Mouse (Mus musculus) gastrocnemius, postnatal 14 days (tissue): ENCODE data around the gene Rad17. TPM values are rescaled to one million over a fixed set of nuclear protein-coding genes. Genes with fewer than 3 reads are reported as not detected.
A peak's percentile ranks its signal among the peaks of the same experiment; 100 is the strongest.

ENCODE experiments used
- DNase-seq: peaks from one replicate; pipeline ENCODE4 v3.0.0; 2021; ENCODE audit warnings: mixed read lengths
- intact Hi-C: fragments of 180-260 bp; cut with DNase I; formaldehyde crosslinking; loops from one replicate; pipeline ENCODE4 v1.15.1; 2025; ENCODE audit warnings: low total_unique reads
- long read RNA-seq, 2 experiments: library from polyadenylated mRNA; stranded (forward); transcript quantifications; one replicate each; pipeline ENCODE4 v2.0.0; 2021
- total RNA-seq, 2 experiments: library from RNA; stranded (reverse); gene quantifications; 2 replicates each; pipeline ENCODE4 v1.2.3; 2021

The Rad17 gene
- total RNA-seq = 1 to 10 TPM; 8.3 to 9.0 TPM
- long read RNA-seq, experiment 1, transcript Rad17-202 (17 exons, 2,392 nt) = major isoform, 6 of 10 reads
- long read RNA-seq, experiment 1, partial matches to known transcripts = 2 of 10 reads
- long read RNA-seq, experiment 1, other reads (novel, unspliced or antisense) = 2 of 10 reads
- long read RNA-seq, experiment 2, transcript Rad17-202 (17 exons, 2,392 nt) = major isoform, 10 of 14 reads
- long read RNA-seq, experiment 2, partial matches to known transcripts = 0 of 14 reads
- long read RNA-seq, experiment 2, other reads (novel, unspliced or antisense) = 3 of 14 reads

DNA sequence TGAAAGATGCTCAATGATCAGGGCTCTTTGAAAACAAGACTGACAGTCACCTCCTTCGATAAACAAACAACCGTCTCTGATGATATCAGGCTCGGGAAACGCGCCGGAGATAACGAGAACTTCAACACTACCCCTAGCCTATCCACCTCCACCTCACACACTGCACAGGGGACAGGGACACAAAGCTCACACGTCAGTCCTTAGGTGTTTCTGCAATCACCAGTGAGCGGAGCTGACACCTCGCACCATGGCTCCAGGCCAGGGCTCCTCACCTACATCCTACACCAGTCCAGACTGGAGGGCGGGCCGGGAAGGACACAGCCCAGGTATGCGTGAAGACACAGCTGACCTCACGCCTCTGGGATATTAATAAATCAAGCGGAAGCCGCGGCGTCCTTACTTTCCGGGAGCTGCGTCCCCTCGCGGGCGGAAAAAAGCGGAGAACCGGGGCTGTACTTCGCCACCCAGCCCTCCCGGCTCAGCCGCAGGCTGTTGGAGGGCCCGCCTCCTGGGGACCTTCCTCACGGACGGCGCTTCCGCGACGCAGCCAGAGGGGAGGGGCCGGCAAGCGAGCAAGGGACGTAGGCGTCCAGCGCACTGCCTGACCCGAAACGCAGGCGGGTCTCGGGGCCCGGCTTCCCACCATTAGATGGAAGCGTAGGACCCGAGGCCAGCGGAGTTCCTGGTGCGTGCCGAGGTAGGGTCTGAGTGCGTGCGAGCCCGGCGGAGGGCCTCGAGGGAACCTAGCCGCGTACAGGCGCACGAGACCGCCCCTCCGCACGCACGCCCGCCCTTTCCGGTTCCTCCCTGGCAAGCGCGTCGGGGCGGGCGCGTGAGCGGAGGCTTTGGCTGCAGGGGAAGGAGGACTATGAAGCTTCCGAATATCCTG is at the start of gene Rad17, which contains the start of gene Ak6:
Rad17 (minus strand) TSS at position 502 of the 889 bp plus-strand sequence.
Ak6 (plus strand) TSS at position 430 of the 889 bp plus-strand sequence.
- DNase-seq = peak; percentile 95

DNA sequence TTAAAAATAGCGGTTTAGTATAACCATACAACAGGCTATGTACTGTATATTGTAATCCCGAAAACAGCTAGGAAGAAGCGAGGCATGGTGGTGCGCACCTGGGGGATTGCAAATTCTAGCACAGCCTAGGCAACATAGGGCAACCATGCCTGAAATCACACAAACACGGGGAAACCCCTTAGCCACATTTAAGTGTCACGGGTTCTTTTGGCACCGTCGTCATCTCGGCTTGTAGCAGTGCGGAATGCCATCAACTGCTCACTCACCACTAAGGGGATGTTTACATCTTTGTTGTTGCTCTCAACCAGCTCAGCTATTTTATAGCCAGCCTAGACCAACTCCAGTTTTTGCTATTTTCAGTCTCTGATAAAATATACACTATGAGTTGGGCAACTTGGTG is 48.0 kb upstream of the Rad17 start:
- DNase-seq = no peak
- intact Hi-C loops = no loop called here

More for the DNA sequence above, at the start of gene Rad17, which contains the start of gene Ak6:
- intact Hi-C loops = no loop called here

DNA sequence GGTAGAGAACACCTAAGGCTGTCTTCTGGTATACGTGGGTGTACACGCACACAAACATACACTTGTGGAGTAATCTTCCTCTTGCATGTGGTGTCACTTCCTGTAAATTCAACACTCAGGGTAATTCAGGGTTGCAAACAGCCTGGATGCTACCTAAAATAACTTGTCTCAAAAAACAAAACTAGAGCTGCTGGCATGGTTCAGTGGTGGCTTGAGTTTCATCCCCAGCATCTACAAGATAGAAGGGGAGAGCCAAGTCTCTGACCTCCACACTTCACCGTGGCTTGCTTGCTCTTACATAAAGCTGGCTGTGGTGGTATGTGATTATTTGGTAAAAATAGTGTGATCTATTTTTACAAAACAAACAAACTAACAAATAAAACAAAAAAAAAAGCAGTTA is 46.7 kb upstream of the Rad17 start:
- peak; percentile 9 for DNase-seq
- intact Hi-C loops = no loop called here

DNA sequence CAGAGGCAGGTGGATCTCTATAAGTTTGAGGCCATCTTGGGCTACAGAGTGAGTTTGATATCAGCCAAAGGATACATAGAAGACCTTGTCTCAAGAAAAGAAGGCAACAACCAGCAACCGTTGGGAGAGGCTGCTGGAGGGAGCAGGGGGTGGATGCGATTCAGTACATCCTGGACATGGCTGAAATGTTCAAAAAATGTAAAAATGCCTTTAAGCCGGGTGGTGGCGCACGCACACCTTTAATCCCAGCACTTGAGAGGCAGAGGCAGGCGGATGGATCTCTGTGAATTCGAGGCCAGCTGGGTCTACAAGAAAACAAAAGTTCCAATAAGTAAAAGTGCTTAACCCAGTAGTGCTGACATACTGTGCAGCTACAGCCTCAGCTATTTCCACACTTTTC is 36.7 kb upstream of the Rad17 start:
- no peak for DNase-seq
- intact Hi-C loops = no loop called here

DNA sequence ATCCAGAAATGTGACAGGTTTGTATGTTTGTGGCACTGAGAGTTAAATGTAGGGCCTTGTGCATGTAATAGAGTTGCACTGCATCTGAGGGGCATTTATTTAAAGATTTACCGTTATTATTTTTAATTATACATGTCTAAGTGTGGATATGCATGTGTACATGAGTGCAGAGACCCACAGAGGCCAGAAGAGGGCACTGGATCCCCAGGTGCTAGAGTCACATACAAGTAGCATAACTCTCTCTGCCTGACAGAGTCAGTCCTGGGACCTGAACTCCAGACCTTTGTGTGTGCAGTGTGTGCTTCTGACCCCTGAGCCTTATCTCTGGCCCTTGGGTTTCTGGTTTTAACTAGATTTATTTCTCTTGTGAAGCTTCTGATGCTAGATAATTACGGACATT is 33.5 kb upstream of the Rad17 start:
- no peak for DNase-seq
- intact Hi-C loops = no loop called here

DNA sequence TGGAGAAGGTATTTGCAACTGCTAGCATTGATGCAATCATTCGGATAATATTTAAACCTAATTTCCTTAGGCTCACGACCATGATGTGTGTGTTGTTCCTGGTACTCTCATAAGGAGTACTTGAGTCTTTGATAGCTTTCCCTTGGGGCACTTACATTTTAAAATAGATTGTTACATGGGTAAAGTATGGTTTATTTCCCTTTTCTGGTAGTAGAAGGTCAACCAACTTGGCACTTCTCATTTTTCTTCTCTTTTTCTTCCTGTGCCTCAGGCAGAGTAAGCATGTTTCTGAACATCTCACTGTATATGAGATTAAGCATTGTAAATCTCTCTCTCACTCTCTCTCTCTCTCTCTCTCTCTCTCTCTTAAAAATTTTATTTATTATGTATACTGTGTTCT is 32.0 kb upstream of the Rad17 start:
- DNase-seq = no peak
- intact Hi-C loops = no loop called here

DNA sequence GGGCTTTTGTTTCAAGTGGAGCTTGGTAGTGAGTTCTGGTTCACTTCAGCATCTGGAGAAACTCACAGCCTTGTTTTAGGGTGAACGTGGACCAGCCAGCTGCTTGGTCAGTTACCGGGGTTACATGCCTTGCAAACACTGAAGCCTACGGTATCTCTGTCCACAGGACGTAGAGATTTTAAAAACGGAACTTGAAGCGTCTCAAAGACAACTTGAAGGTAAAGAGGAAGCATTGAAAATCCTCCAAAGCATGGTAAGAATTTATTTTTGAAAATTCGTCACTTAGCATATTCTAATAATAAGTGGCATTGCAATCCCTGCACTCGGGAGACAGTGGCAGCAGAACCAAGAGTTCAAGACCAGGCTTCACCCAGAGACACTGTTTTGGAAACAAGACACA is 30.8 kb upstream of the Rad17 start:
- intact Hi-C loops = no loop called here
- DNase-seq = no peak

DNA sequence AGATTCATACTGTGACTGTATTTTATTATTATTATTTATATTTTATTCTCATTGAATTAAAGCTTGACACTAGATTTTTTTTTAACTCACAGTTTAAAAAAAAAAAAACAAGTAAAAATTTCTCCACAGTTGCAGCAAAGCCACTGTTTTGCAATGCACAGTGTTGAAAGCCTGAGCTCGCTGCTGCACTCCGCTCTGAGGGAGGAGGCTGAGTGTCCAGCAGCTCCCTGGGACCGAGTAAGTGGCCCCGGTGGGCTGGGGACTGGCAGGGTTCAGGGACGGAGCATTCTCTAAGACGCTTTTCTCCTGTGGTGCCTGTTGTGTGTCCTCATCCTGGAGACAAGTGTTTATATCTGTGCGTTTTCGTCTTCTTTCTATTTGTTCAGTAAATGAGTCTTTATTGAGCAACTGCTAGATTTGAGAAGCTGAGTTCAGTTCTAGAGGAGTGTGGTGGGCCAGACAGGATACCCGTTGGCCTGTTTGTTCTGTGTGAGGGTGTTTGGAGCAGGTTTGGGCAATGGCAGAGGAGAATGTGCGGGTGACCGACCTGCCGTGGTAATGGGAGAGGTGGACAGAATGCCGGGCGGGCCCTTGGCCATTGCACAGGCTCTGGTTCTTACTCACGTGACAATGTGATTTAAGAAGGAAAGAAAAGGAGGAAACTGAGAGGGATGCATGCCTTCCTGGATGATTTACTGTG is 25.2 kb upstream of the Rad17 start:
- intact Hi-C loops = no loop called here

DNA sequence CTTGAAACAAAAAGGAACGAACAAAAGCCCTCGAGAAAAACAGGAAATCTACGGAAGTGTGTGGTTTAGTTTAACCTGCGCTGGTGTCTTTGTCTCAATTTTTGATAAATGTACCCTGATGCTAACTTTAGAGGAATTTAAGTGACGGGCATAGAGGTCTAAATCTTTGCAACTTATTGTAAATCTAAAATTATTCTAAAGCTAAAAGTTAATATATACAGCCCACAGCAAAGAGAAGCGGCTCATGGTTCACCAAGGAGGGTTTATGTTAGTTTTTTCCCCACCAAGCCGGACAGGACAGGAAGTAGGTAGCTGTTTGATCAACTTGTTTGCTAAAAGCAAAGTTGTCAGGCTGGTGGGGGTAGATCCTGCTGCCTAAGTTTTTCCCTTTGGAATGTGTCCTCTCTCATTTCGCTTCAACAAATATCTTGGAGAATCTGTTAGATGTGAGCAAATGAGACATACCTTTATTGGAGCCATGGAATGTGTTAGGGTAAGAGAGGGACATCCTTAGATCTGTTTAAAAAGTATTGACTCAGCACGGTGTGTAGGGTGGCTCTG is 19.4 kb upstream of the Rad17 start:
- intact Hi-C loops = no loop called here
- no peak for DNase-seq

More for the DNA sequence above, 25.2 kb upstream of the Rad17 start:
- no peak for DNase-seq

DNA sequence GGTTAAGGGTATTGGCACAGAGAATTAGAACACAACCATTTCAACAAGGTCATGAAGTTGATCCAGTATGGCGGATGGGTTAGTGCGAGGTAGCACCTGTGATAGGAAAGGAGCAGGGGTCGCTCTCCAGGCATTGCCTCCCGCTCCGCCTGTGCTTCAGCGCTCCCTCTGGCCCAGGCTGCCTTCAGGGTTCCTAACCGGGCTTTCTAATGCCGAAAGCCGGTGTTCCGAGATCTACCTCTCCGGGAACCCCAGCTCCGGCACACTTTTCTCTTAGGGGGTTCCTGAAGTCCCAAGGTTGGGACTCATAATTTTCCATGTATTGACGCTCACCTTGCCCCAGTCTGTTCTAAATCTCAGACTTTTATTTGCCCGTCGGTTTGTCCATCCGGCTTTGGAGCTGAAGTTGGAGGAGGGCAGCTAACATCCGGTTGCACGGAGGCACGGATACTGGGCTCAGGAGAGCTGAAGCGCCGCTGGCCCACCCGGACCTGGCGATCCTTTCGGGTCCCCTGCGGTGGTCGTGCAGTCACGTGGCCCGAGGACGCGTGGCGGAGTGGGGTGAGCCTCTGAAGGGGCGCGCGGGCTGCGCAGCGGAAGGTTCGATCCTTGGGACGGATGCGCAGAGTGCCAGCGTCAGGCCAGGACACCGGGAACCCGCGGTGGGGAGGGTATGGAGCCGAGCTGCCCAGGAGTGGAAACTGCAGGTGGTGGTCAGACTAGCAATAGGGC is 18.6 kb upstream of the Rad17 start, which contains the start of gene Ccdc125:
Ccdc125 (plus strand) TSS at position 427 of the 732 bp plus-strand sequence.
- peak; percentile 19 for DNase-seq
- intact Hi-C loops = no loop called here

DNA sequence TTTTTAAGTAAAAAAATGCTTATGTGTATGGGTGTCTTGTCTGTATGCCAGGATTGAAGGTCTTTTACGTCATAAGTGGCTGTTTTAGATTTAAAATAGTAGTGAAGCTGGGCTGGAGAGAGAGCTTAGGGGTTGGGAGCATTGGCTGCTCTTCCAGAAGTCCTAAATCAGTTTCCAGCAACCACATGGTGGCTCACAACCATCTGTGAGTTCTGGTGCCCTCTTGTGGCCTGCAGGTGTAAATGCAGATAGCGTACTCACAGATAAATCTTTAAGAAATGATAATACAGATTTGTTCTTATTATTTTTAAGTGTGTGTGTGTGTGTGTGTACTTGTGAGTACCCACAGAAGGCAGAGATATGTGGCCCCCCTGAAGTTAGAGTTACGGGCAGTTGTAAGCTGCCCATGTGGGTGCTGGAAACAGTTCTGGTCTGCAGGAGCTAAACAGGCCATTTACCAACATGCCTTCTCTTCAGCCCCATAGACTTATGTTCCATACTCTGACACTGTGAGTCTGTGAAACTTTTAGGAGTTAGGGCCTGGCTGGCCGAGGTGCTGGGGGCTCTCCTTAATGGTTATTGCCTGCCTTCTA is 9.1 kb upstream of the Rad17 start:
- intact Hi-C loops = no loop called here
- DNase-seq = peak; percentile 55

DNA sequence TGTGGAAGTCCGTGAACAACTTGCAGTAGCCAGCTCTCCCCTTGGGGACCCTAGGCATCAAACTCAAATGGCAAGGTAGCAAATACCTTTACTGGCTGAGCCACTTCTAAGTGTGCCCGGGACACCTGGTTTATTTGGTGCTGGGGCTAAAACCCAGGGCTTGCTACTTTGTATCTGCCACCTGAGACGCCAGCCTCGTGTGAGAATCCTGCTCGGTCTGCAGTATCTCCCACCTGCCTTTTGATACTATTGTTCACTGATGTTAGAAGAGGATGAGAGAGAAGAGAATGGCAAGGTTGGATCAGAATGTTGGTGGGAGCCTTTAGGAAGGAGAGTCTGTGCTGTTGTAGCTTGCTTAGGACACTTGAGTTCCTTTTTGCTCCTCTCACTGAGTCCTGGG is 7.2 kb upstream of the Rad17 start:
- intact Hi-C loops = no loop called here
- DNase-seq = no peak

DNA sequence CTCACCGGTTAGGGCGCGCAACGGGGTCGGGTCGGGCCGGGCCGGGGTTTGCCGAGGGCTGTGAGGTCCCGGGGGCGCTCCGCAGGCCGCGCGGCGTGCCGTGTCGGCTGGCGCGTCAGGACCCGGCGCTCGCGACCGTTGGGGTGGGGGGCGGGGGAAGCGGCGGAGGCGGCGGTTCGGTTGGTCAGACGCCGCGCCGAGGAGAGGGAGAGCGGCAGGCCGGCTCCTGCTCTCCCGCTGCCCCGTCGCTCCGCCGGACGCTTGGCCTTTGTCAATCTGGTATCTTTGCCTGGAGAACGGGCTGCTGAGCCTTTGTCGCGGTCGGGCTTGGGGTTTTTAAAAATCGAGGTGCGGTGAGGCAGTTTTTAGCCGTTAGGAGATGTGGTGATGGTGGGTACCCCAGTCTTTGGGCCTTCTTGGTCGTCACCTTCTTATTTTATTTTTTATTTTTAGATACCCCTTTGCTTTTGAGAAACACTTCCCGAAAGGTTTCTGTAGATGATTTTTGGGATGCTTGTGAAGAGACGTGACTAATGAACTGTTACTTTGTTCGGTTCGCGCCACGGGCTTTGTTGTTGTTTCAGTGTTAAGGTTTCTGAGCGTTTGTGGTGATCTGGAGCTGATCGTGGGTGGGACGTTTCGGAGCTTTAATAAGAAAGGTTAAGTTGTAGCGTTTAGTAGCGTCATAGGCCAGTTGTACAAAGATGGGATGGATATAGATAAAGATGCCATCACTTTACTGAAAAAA is 762 bp upstream of the Rad17 start, which contains the start of gene Taf9:
Taf9 (plus strand) TSS at position 141 of the 748 bp plus-strand sequence.
- no peak for DNase-seq
- intact Hi-C loops = no loop called here

DNA sequence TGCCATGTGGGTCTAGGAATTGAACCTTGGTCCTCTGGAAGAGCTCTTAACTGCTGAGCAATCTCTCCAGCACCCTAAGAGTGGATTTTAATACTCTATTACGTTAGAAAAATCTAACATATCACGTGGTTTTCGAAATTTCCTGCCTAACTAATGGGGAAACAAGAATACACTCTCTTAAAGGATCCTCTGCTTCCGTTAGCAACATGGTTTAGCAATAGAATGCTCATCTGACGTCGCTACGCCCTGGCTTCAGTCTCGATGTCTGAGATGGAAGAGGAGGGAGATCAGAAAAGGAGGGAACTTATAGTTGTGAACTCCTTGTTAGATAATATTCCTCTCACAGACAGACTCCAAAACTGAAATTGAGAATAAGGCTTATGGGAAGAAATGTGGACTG is 2.6 kb downstream of the Rad17 start:
- no peak for DNase-seq
- intact Hi-C loops = no loop called here

DNA sequence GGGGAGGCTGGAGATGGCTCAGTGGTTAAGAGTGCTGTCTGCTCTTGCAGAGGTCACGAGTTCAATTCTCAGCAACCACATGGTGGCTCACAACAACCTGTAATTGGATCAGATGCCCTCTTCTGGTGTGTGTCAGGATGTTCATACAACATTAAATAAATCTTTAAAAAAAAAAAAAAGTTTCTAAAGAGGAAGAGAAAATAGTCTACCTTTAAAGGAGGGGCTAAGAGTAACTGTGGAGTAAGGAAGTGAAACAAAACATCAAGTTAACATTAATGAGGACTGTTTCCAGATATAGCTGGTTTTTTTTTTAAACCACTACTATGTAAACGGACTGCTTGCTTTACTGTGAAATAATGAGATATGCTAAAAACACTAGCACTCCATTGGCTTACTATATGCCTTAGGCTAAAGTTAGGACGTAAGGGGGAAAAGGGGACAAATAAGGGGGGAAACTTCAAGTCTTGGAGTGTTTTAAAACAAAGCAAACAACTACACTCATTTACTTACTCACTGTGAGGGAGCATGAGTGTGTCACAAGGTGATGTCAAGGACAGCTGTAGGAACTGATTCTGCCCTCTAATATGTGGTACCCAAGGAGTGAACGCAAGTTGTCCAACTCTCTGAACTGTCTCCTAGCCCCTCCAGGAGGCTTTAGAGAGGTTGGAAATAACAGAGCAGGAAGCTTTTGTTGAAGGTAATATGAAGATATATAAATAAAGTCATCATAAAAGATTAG is 8.2 kb downstream of the Rad17 start:
- DNase-seq = no peak
- intact Hi-C loops = no loop called here

DNA sequence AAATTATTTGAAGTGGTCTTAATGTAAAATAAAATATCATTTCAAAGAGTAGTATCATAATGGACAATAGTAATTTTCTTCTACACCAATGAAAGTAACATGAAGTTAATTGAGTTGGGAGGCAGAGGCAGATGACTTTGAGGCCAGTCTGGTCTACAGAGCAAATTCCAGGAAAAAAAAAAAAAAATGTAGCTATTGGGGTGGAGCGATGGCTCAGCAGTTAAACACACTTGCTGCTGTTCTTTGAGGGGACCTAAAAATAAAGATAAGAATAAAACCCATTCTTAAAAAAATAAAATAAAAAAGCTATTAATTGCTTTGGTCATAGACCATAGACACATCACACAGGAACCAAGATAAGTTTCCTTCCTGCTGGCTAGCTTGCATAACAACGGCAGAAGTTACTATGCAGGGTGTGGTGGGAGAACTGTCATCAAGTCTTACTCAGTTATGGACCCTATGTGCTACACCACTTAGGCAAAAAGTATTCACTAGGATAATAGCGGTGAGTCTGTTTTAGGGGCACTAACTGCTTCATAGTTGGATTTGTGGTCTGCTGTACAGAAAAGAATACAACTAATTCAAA is 16.7 kb downstream of the Rad17 start:
- intact Hi-C loops = no loop called here
- DNase-seq = no peak

DNA sequence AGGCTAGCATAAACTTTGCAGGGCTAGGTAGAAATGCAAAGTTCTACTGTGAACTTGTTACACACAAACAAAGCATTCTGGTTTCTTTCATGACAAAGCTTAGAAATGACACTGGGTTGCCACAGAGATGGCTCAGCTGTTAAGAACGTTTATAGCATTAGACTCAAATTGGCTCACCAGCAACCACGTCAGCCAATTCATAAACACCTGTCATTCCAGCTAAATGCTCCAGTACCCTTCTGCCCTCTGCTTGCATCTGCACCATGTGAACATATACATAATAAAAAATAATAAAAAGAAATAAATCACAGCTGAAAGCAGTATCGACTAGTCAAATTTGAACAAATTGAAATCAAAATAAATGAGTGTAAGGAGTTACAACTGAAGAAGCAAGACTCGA is 28.6 kb downstream of the Rad17 start:
- intact Hi-C loops = no loop called here
- DNase-seq = no peak
